In genomic region chr8:74204601-74205000, GRCm38 (mm10) we compare ENCODE assay signal across 18 mouse cellular contexts.
DNase-seq lines count a peak whose midpoint lies in the region; ATAC-seq and TF ChIP-seq lines count a peak whose summit lies in the region.
"Had no signal": no experiment of that assay in that cellular context is flagged by ENCODE, and none has a peak within 500 bp of the region (broad histone marks: within the 10 kb centered on the region; RNA-seq: fewer than 3 reads in every experiment).

No protein-coding gene starts in this region.

- H3K27ac ChIP-seq in left cerebral cortex, adult 2 months: peak overlapping the region; percentile 70
- H3K27ac ChIP-seq: forebrain, embryonic 15.5 days; heart, adult 2 months; hindbrain, embryonic 10.5 days; liver, embryonic 12.5 days; macrophage had no signal

- no peak overlapping the region for H3K4me3 ChIP-seq in left cerebral cortex, adult 2 months
- H3K4me3 ChIP-seq: forebrain, embryonic 15.5 days; heart, adult 2 months; hindbrain, embryonic 10.5 days; liver, embryonic 12.5 days had no signal

- no peak for TF ChIP-seq CTCF in left cerebral cortex, adult 2 months (IDR thresholded peaks at IDR 0.05)

- intact Hi-C loops in left cerebral cortex, adult 2 months (cut with DNase I): loop anchor here (5.0 to 10.0 kb wide), 4 partner anchors 590 to 970 kb away; partner anchors contain the start of gene Large1

- ATAC-seq in erythroid progenitor cell, adult 5-6 weeks (replicated peaks; ENCODE audit: low FRiP score, poor library complexity, severe bottlenecking): no peak
- ATAC-seq: forebrain, embryonic 15.5 days; inflammation-experienced regulatory T-cells, adult 6 months; liver, embryonic 12.5 days had no signal

- DNase-seq in layer of hippocampus, adult 11-12 months (ENCODE audit: low spot score): peak; percentile 31
- no peak for DNase-seq in layer of hippocampus, postnatal 25 days (ENCODE audit: extremely low spot score in 1 of 2, low spot score in 1 of 2)
- peak; percentile 12 to 25 for DNase-seq in right cerebral cortex, adult 2 months (ENCODE audit: low spot score in 2 of 2)
- DNase-seq in right cerebral cortex, postnatal 25 days: no peak
- no peak for DNase-seq in left cerebral cortex, adult 2 months (ENCODE audit: extremely low spot score in 1 of 2, low spot score in 2 of 2)
- no peak for DNase-seq in thymus, postnatal 4 days
- DNase-seq: adrenal gland, postnatal 10 days; cerebellum, adult 8-10 months; heart, adult 2 months; kidney, postnatal 4 days; lung, embryonic 14.5 days; thymus, adult 2 months had no signal

Comparison
In these comparisons a context has a peak if more than half of its experiments do, and no peak if none do; other contexts are left out.
1. DNase-seq: peak in layer of hippocampus, adult 11-12 months (single experiment) and right cerebral cortex, adult 2 months (2 of 2); none in layer of hippocampus, postnatal 25 days (0 of 2), right cerebral cortex, postnatal 25 days (single experiment), left cerebral cortex, adult 2 months (0 of 2) and thymus, postnatal 4 days (single experiment).